Comparison of ENCODE assay signal across 9 mouse cellular contexts in the genomic region with DNA sequence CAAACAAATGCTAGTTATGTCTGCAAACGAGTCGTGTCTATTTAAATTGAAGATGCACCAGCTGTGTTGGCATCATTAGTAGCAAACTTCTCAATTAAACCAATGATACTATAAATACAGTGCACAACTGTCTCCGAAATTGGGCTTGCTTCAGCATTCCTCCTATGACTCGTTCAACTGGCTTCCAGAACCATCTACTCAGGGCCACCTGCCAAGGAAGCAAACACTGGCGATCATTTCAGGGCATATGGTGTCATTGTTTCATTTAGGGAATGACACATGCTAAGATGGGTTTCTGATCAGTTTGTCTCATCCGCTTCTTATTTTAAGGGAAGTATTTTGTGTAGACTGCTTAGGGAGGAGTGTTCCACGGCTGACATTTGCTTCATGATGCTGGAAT.
A peak's percentile ranks its signal among the peaks of the same experiment; 100 is the strongest.
DNase-seq lines count a peak whose midpoint lies in the region; ATAC-seq and TF ChIP-seq lines count a peak whose summit lies in the region.
"Had no signal": no experiment of that assay in that cellular context is flagged by ENCODE, and none has a peak within 500 bp of the region (broad histone marks: within the 10 kb centered on the region; RNA-seq: fewer than 3 reads in every experiment).

No protein-coding gene starts in this region.

- no peak for TF ChIP-seq CTCF in cerebellum, adult 2 months (IDR thresholded peaks at IDR 0.05; ENCODE audit: borderline replicate concordance, insufficient read depth, low read depth, low read length)

- TF ChIP-seq POLR2A in cerebellum, adult 2 months (IDR thresholded peaks at IDR 0.05; ENCODE audit: borderline replicate concordance, insufficient read depth, low read length), result no peak

- H3K4me3 ChIP-seq in cerebellum, adult 2 months (replicated peaks; ENCODE audit: insufficient read depth, low read depth, low read length), result no peak overlapping the region
- H3K4me3 ChIP-seq in liver, embryonic 11.5 days (ENCODE audit: low read depth, low read length), result no peak overlapping the region

- no peaks in the 10 kb centered on the region for H3K9me3 ChIP-seq in liver, embryonic 11.5 days (ENCODE audit: control insufficient read depth, low read length)

- H3K9ac ChIP-seq in liver, embryonic 11.5 days (ENCODE audit: low read depth, low read length), result no peak overlapping the region

- ATAC-seq in liver, embryonic 11.5 days (replicated peaks; ENCODE audit: low FRiP score), result no peak

- peak; percentile 65 to 66 for DNase-seq in heart, postnatal 10 days
- DNase-seq in heart, postnatal 25 days (ENCODE audit: low spot score), result no peak
- DNase-seq in cerebellum, adult 2 months, result peak; percentile 77 to 84
- DNase-seq in gastrocnemius, postnatal 14 days, result peak; percentile 36
- DNase-seq in right cerebral cortex, adult 18-20 months, result peak; percentile 60
- no peak for DNase-seq in kidney, adult 18-20 months
- DNase-seq in liver, embryonic 11.5 days (ENCODE audit: low spot score), result no peak
- DNase-seq in ovary, postnatal 10 days (ENCODE audit: low spot score), result no peak
- DNase-seq: kidney, adult 9 months had no signal

- no peak overlapping the region for H3K4me2 ChIP-seq in liver, embryonic 11.5 days

- H3K27me3 ChIP-seq in cerebellum, adult 2 months (ENCODE audit: control insufficient read depth, insufficient read depth, low read length), result no peaks in the 10 kb centered on the region
- no peaks in the 10 kb centered on the region for H3K27me3 ChIP-seq in liver, embryonic 11.5 days (replicated peaks; ENCODE audit: control insufficient read depth, insufficient read depth, low read length)

- intact Hi-C loops in heart, postnatal 10 days (cut with DNase I), result no loop called here
- intact Hi-C loops in heart, postnatal 25 days (cut with DNase I), result no loop called here
- intact Hi-C loops in gastrocnemius, postnatal 14 days (cut with DNase I; ENCODE audit: low total_unique reads), result no loop called here

- WGBS in cerebellum, adult 2 months, result 20% methylated on average over 7 of the region's 7 CpGs
- WGBS in liver, embryonic 11.5 days, result 85% methylated on average over 7 of the region's 7 CpGs

- no peak overlapping the region for H3K27ac ChIP-seq in cerebellum, adult 2 months (ENCODE audit: insufficient read depth, low read length)
- no peak overlapping the region for H3K27ac ChIP-seq in liver, embryonic 11.5 days (ENCODE audit: low read depth, low read length)

- no peaks in the 10 kb centered on the region for H3K36me3 ChIP-seq in liver, embryonic 11.5 days (ENCODE audit: control insufficient read depth, insufficient read depth, low read length)

- H3K4me1 ChIP-seq in cerebellum, adult 2 months (ENCODE audit: control insufficient read depth, insufficient read depth, low read length), result peaks cover 15% of the 10 kb centered on the region; the same call in 1 of the 2 replicates
- H3K4me1 ChIP-seq in liver, embryonic 11.5 days (replicated peaks; ENCODE audit: control insufficient read depth, insufficient read depth, low read length), result no peaks in the 10 kb centered on the region

Comparison
In these comparisons a context has a peak if more than half of its experiments do, and no peak if none do; other contexts are left out.
1. DNase-seq: peak in heart, postnatal 10 days (2 of 2), cerebellum, adult 2 months (2 of 2), gastrocnemius, postnatal 14 days (single experiment) and right cerebral cortex, adult 18-20 months (single experiment); none in heart, postnatal 25 days (single experiment), kidney, adult 18-20 months (single experiment), liver, embryonic 11.5 days (single experiment) and ovary, postnatal 10 days (single experiment).